21 mouse cellular contexts compared by ENCODE assay signal in genomic region chr12:77156698-77157097, GRCm38 (mm10).
"Had no signal": no experiment of that assay in that cellular context is flagged by ENCODE, and none has a peak within 500 bp of the region (broad histone marks: within the 10 kb centered on the region; RNA-seq: fewer than 3 reads in every experiment).

No protein-coding gene starts in this region.

- H3K4me3 ChIP-seq: heart, adult 2 months; heart, embryonic 13.5 days; heart, embryonic 15.5 days; hindbrain, embryonic 13.5 days; hindbrain, embryonic 15.5 days; limb, embryonic 13.5 days; limb, embryonic 15.5 days had no signal

- DNase-seq: gastrocnemius, postnatal 14 days; gastrocnemius, postnatal 36 days; heart, adult 2 months; heart, postnatal 14 days; heart, postnatal 36 days; kidney, adult 2 months; kidney, adult 9 months; kidney, postnatal 10 days; kidney, postnatal 36 days; layer of hippocampus, adult 9-11 months; layer of hippocampus, postnatal 36 days; left cerebral cortex, postnatal 4 days had no signal

- H3K9me3 ChIP-seq: heart, embryonic 13.5 days; heart, embryonic 15.5 days; hindbrain, embryonic 13.5 days; hindbrain, embryonic 15.5 days; limb, embryonic 13.5 days; limb, embryonic 15.5 days had no signal

- H3K4me1 ChIP-seq: heart, embryonic 13.5 days; heart, embryonic 15.5 days; hindbrain, embryonic 15.5 days; limb, embryonic 13.5 days had no signal

- H3K9ac ChIP-seq: heart, embryonic 13.5 days; heart, embryonic 15.5 days; hindbrain, embryonic 13.5 days; hindbrain, embryonic 15.5 days; limb, embryonic 13.5 days; limb, embryonic 15.5 days had no signal

- H3K4me2 ChIP-seq: heart, embryonic 11.5 days; heart, embryonic 13.5 days; heart, embryonic 15.5 days; hindbrain, embryonic 13.5 days; hindbrain, embryonic 15.5 days; limb, embryonic 13.5 days; limb, embryonic 15.5 days had no signal

- H3K27ac ChIP-seq: heart, adult 2 months; heart, embryonic 13.5 days; heart, embryonic 15.5 days; hindbrain, embryonic 13.5 days; hindbrain, embryonic 15.5 days; hindbrain, postnatal 0 days; limb, embryonic 13.5 days; limb, embryonic 15.5 days had no signal

- ATAC-seq: hindbrain, postnatal 0 days; intestine, embryonic 16.5 days had no signal

- H3K36me3 ChIP-seq: heart, embryonic 13.5 days; heart, embryonic 15.5 days; hindbrain, embryonic 13.5 days; hindbrain, embryonic 15.5 days; limb, embryonic 13.5 days; limb, embryonic 15.5 days had no signal

- H3K27me3 ChIP-seq: heart, embryonic 13.5 days; heart, embryonic 15.5 days; hindbrain, embryonic 13.5 days; hindbrain, embryonic 15.5 days; limb, embryonic 13.5 days; limb, embryonic 15.5 days had no signal
